Mouse (Mus musculus) small intestine, adult 2 months (tissue): Measurements from ENCODE around the gene Igf2r.

Source experiments
- CTCF ChIP-seq: fragments of 200-500 bp; IDR thresholded peaks from 2 replicates; pipeline ENCODE4 v1.5.1; 2012; ENCODE audit warnings: low read depth, mild to moderate bottlenecking, control low read depth, inconsistent platforms, low read length, moderate library complexity, mixed read lengths; ENCODE audit not compliant: insufficient replicate concordance, insufficient read length; ENCODE audit errors: extremely low read depth
- POLR2A ChIP-seq: fragments of 200-500 bp; IDR thresholded peaks from 2 replicates; pipeline ENCODE4 v1.6.1; 2012; ENCODE audit warnings: low read depth, mild to moderate bottlenecking, control low read depth, inconsistent platforms, low read length, moderate library complexity

GRCm38 (mm10) chr17:12702901-12703300 lies 66.6 kb downstream of the Igf2r start:
- TF ChIP-seq CTCF (no peak), POLR2A (no peak)
